Mouse (Mus musculus): Measurements from ENCODE around the gene Pde4b. TPM values are rescaled to one million over a fixed set of nuclear protein-coding genes. Genes with fewer than 3 reads are reported as not detected.

Pde4b gene
- polyA plus RNA-seq, 1 experiment from 2014 or later, result 9.6 TPM

DNA sequence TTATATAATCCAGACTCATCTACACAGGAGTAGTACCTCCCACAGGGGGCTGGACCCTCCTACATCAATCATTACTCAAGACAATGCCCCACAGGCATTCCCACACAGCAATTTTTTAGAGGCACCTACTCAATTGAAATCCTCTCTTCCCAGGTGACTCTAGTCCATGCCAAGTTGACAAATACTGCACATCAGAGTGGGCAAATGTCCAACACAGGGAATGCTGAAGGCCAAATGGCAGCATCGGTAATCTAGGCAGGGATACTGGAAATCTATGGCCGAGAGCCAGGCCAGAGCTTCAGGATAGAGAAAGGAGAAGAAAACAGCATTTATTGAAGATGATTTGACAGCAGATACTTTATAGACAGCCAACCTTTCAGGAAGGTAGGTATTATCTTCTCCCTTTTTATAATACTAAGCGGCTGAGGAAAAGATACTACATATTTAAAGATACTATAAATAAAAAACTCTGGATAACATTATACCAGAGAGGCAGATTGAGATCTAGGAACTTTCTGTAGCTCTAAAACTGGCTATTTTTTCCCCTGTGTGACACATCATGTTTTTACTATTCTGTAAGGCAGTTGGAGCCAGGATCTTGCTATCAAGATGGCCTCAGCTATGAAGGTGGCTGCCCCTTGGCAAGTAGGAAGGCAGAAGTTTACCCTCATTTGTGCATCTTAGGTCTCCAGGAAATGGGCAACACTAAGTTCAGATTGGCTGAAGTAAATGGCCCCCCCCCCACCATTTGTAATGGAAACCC, 266.5 kb downstream of the Pde4b start:
- ATAC-seq (ENCODE audit: insufficient number of reproducible peaks, insufficient read depth, low FRiP score, low TSS enrichment, low read depth), result no peak

GRCm38 (mm10) chr4:102368105-102368735, 280.9 kb downstream of the Pde4b start:
- Histone ChIP-seq H3K36me3 (no peaks in the 10 kb centered on the region), H3K27me3 (no peaks in the 10 kb centered on the region), H3K27ac (no peak overlapping the region), H3K4me3 (no peak overlapping the region), H3K4me2 (no peak overlapping the region), H3K4me1 (no peaks in the 10 kb centered on the region), H3K9me3 (no peaks in the 10 kb centered on the region), H3K9ac (no peak overlapping the region)
- 48% methylated on average over 9 of the region's 9 CpGs for WGBS
- no peak for ATAC-seq (ENCODE audit: insufficient number of reproducible peaks, insufficient read depth, low FRiP score, low TSS enrichment, low read depth)

More for the DNA sequence above, 266.5 kb downstream of the Pde4b start:
- Histone ChIP-seq H3K4me3 (no peak overlapping the region), H3K9me3 (no peaks in the 10 kb centered on the region), H3K4me2 (no peak overlapping the region), H3K27ac (no peak overlapping the region), H3K9ac (no peak overlapping the region), H3K36me3 (no peaks in the 10 kb centered on the region), H3K4me1 (peaks cover 6% of the 10 kb centered on the region), H3K27me3 (no peaks in the 10 kb centered on the region)
- 86% methylated on average over 3 of the region's 3 CpGs for WGBS

DNA sequence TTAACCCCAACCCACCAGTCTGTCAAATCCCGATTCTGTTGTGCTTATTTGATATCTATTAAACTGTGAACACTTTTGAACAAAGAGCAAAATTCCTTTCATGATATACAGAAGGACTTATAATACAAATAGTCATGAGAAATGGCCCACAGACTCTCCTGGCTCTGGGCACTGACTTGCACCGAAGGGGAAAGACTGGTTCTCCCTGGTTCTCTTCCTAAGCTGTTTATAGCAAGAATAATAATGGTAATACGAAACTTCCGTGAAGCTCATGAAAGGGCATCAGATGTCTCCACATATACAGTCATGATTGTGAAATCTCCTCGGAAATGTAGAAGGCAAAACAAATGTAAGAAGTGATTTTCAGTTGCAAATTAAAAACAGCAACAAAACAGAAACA, 287.3 kb downstream of the Pde4b start:
- no peaks in the 10 kb centered on the region for H3K36me3 ChIP-seq
- H3K27ac ChIP-seq, result no peak overlapping the region
- H3K9ac ChIP-seq, result no peak overlapping the region
- H3K27me3 ChIP-seq, result no peaks in the 10 kb centered on the region
- ATAC-seq (ENCODE audit: insufficient number of reproducible peaks, insufficient read depth, low FRiP score, low TSS enrichment, low read depth), result no peak
- no peak overlapping the region for H3K4me2 ChIP-seq
- WGBS, result 42% methylated on average over 5 of the region's 5 CpGs
- no peak overlapping the region for H3K4me3 ChIP-seq
- peaks cover 2% of the 10 kb centered on the region; the same call in 1 of the 2 replicates for H3K4me1 ChIP-seq
- H3K9me3 ChIP-seq, result no peaks in the 10 kb centered on the region

- Histone ChIP-seq H3K27me3 (no peaks in the 10 kb centered on the region), H3K36me3 (no peaks in the 10 kb centered on the region), H3K9ac (no peak overlapping the region), H3K4me3 (no peak overlapping the region), H3K4me2 (no peak overlapping the region), H3K9me3 (no peaks in the 10 kb centered on the region), H3K27ac (no peak overlapping the region), H3K4me1 (no peaks in the 10 kb centered on the region)
- WGBS, result 75% methylated on average over 1 of the region's 1 CpGs
- no peak for ATAC-seq (ENCODE audit: insufficient number of reproducible peaks, insufficient read depth, low FRiP score, low TSS enrichment, low read depth)
Observed at GRCm38 (mm10) chr4:102382763-102383505, 295.6 kb downstream of the Pde4b start.

DNA sequence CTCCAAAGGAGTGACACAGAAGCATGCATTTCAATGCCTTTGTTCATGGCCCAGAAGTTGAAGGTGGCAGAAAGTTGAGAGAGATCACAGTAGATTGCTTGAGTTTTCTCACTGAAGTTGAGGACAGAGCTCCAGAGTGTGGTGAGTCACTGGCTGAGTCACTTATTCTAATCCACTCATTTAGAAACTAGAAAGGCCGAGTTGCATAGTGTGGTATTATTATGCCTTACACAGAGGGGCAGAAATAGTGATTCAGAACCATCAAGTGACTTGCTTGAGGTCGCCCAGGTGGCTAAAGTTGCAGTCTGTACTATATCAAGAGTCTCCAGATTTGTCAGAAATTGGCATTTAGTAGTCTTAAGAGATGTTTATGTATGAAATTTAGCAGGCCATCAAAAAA, 306.3 kb downstream of the Pde4b start:
- H3K4me3 ChIP-seq, result no peak overlapping the region
- no peaks in the 10 kb centered on the region for H3K27me3 ChIP-seq
- no peaks in the 10 kb centered on the region for H3K36me3 ChIP-seq
- H3K27ac ChIP-seq, result no peak overlapping the region
- no peak overlapping the region for H3K4me2 ChIP-seq
- no peaks in the 10 kb centered on the region for H3K9me3 ChIP-seq
- H3K4me1 ChIP-seq, result no peaks in the 10 kb centered on the region
- 66% methylated on average over 2 of the region's 2 CpGs for WGBS
- no peak for ATAC-seq (ENCODE audit: insufficient number of reproducible peaks, insufficient read depth, low FRiP score, low TSS enrichment, low read depth)
- H3K9ac ChIP-seq, result no peak overlapping the region

- Histone ChIP-seq H3K27ac (no peak overlapping the region), H3K27me3 (no peaks in the 10 kb centered on the region), H3K9ac (no peak overlapping the region), H3K4me2 (no peak overlapping the region), H3K36me3 (no peaks in the 10 kb centered on the region), H3K4me1 (no peaks in the 10 kb centered on the region), H3K4me3 (no peak overlapping the region), H3K9me3 (no peaks in the 10 kb centered on the region)
- ATAC-seq (ENCODE audit: insufficient number of reproducible peaks, insufficient read depth, low FRiP score, low TSS enrichment, low read depth), result no peak
- 89% methylated on average over 4 of the region's 4 CpGs for WGBS
Observed at GRCm38 (mm10) chr4:102397334-102397733, 310.0 kb downstream of the Pde4b start.

GRCm38 (mm10) chr4:102398512-102398911, 311.2 kb downstream of the Pde4b start:
- Histone ChIP-seq H3K36me3 (no peaks in the 10 kb centered on the region), H3K4me2 (no peak overlapping the region), H3K27ac (no peak overlapping the region), H3K27me3 (no peaks in the 10 kb centered on the region), H3K9me3 (no peaks in the 10 kb centered on the region), H3K4me1 (no peaks in the 10 kb centered on the region), H3K4me3 (no peak overlapping the region), H3K9ac (no peak overlapping the region)
- WGBS, result 96% methylated on average over 1 of the region's 1 CpGs
- ATAC-seq (ENCODE audit: insufficient number of reproducible peaks, insufficient read depth, low FRiP score, low TSS enrichment, low read depth), result no peak

DNA sequence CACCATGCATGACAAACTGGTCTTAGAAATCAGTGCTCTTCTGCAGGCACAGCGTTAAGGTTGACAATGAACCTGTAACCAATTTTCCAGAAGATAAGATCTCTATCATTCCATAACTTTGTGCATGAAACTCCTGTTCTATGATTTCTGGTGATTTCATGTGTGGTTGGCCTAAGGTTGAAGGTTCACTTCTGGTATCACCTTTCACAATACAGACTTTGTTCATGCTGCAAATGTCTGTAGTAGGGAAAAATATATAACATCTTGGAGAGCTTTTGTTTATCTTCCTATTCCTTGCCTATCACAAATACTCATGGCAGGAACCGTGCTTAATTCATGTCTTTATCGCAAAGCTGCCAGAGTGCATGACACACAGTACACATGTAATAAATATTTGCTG, 319.5 kb downstream of the Pde4b start:
- no peak overlapping the region for H3K4me2 ChIP-seq
- no peaks in the 10 kb centered on the region for H3K9me3 ChIP-seq
- no peak overlapping the region for H3K27ac ChIP-seq
- no peaks in the 10 kb centered on the region for H3K27me3 ChIP-seq
- 0 out of 2 replicates have a peak, but pooled peaks cover 6% of the 10 kb centered on the region for H3K4me1 ChIP-seq
- no peak for ATAC-seq (ENCODE audit: insufficient number of reproducible peaks, insufficient read depth, low FRiP score, low TSS enrichment, low read depth)
- no peaks in the 10 kb centered on the region for H3K36me3 ChIP-seq
- no peak overlapping the region for H3K9ac ChIP-seq
- 52% methylated on average over 3 of the region's 3 CpGs for WGBS
- H3K4me3 ChIP-seq, result no peak overlapping the region

DNA sequence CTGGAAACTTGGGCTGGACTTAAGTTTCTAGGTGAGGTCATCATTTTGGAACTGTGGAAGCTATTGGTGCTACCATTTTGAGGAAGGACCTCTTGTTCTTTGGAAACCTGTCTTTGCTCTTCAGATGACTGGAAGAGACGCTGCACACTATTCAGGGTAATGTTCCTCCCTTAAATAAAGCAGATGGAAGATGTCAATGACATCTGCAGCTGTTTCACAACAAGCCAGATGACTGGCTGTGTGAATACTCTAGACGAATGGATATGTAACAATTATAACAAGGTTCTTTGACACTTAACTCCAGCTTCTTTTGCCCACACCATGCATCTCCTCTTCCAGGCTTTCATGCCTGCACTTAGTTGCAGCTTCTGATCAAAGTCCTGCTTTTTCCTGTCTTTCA, 320.8 kb downstream of the Pde4b start:
- no peak overlapping the region for H3K9ac ChIP-seq
- H3K36me3 ChIP-seq, result no peaks in the 10 kb centered on the region
- H3K27me3 ChIP-seq, result no peaks in the 10 kb centered on the region
- no peak for ATAC-seq (ENCODE audit: insufficient number of reproducible peaks, insufficient read depth, low FRiP score, low TSS enrichment, low read depth)
- WGBS, result 69% methylated on average over 2 of the region's 2 CpGs
- no peak overlapping the region for H3K4me3 ChIP-seq
- 0 out of 2 replicates have a peak, but pooled peaks cover 6% of the 10 kb centered on the region for H3K4me1 ChIP-seq
- H3K27ac ChIP-seq, result no peak overlapping the region
- H3K9me3 ChIP-seq, result no peaks in the 10 kb centered on the region
- no peak overlapping the region for H3K4me2 ChIP-seq

DNA sequence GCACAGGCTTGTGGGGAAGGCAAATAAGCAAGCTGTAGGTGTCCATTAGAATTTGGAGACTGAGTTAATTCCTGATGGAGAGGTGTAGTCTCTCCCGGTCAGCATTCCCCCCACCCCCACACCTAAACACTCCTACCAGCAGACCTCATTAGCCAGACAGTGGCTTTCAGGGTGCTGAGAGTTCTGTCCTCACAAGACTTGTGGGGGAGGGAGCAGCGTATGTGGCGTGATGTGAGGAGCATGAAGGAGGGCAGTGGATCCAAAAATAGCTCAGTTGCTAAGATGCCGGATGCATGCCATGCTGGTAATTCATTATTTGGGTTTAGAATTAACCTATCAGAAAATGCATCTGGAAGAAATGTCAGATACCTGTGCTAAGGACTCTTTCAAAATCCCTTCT, 321.6 kb downstream of the Pde4b start:
- Histone ChIP-seq H3K4me3 (no peak overlapping the region), H3K9me3 (no peaks in the 10 kb centered on the region), H3K36me3 (no peaks in the 10 kb centered on the region), H3K27ac (no peak overlapping the region), H3K9ac (no peak overlapping the region), H3K27me3 (no peaks in the 10 kb centered on the region), H3K4me1 (peaks cover 6% of the 10 kb centered on the region; the same call in 1 of the 2 replicates), H3K4me2 (no peak overlapping the region)
- WGBS, result 47% methylated on average over 4 of the region's 4 CpGs
- no peak for ATAC-seq (ENCODE audit: insufficient number of reproducible peaks, insufficient read depth, low FRiP score, low TSS enrichment, low read depth)

GRCm38 (mm10) chr4:102413101-102413500, 325.8 kb downstream of the Pde4b start:
- no peaks in the 10 kb centered on the region for H3K27me3 ChIP-seq
- 71% methylated on average over 2 of the region's 2 CpGs for WGBS
- no peaks in the 10 kb centered on the region; the same call in 1 of the 2 replicates for H3K4me1 ChIP-seq
- no peak overlapping the region for H3K9ac ChIP-seq
- no peak overlapping the region for H3K4me3 ChIP-seq
- H3K27ac ChIP-seq, result no peak overlapping the region
- no peaks in the 10 kb centered on the region for H3K36me3 ChIP-seq
- no peak overlapping the region for H3K4me2 ChIP-seq
- no peak for ATAC-seq (ENCODE audit: insufficient number of reproducible peaks, insufficient read depth, low FRiP score, low TSS enrichment, low read depth)
- H3K9me3 ChIP-seq, result no peaks in the 10 kb centered on the region

Data from embryonic facial prominence, embryonic 13.5 days (tissue).